Mouse (Mus musculus) left cerebral cortex, adult 2 months (tissue): ENCODE results near the gene Idh3b. TPM values are rescaled to one million over a fixed set of nuclear protein-coding genes. Genes with fewer than 3 reads are reported as not detected.

Experiments used
- DNase-seq, 2 experiments: peaks; one replicate each; pipeline ENCODE4 v3.0.0; 2021 to 2022; ENCODE audit warnings: low spot score in 2 of 2, mixed read lengths in 1 of 2; ENCODE audit errors: extremely low spot score in 1 of 2
- H3K27ac ChIP-seq: fragments of 200-600 bp; 2 replicates; pipeline ENCODE4 v1.8.1; 2022
- H3K4me3 ChIP-seq: fragments of 200-600 bp; 2 replicates; pipeline ENCODE4 v1.8.1; 2022
- CTCF ChIP-seq: fragments of 200-600 bp; IDR thresholded peaks from 2 replicates; pipeline ENCODE4 v1.8.1; 2022; ENCODE audit warnings: antibody characterized with exemption, mild to moderate bottlenecking, moderate library complexity
- intact Hi-C: fragments of 180-260 bp; cut with DNase I; formaldehyde crosslinking; loops from one replicate; pipeline ENCODE4 v1.15.1; 2025
- long read RNA-seq, 2 experiments: library from polyadenylated mRNA; stranded (forward); transcript quantifications; one replicate each; pipeline ENCODE4 v2.0.0; 2021; ENCODE audit warnings: borderline mapping rate in 2 of 2
- total RNA-seq, 2 experiments: library from RNA; stranded (reverse); gene quantifications; 2 replicates each; pipeline ENCODE4 v1.2.3; 2021

Gene Idh3b
- total RNA-seq: 100 to 1,000 TPM; 285 to 286 TPM
- long read RNA-seq, experiment 1, transcript Idh3b-201 (12 exons, 1,616 nt): major isoform, 152 of 287 reads
- long read RNA-seq, experiment 1, partial matches to known transcripts: 115 of 287 reads
- long read RNA-seq, experiment 1, other reads (novel, unspliced or antisense): 20 of 287 reads
- long read RNA-seq, experiment 2, transcript Idh3b-201 (12 exons, 1,616 nt): major isoform, 99 of 196 reads
- long read RNA-seq, experiment 2, partial matches to known transcripts: 70 of 196 reads
- long read RNA-seq, experiment 2, other reads (novel, unspliced or antisense): 27 of 196 reads

GRCm38 (mm10) chr2:130283854-130284654, at the start of gene Idh3b:
Idh3b (minus strand) TSS chr2:130284547.
- no peak for TF ChIP-seq CTCF
- Histone ChIP-seq H3K4me3 (peak within 1 kb of the TSS; percentile 73), H3K27ac (peak within 1 kb of the TSS; percentile 95)
- DNase-seq: peak; percentile 90 to 93
- intact Hi-C loops: no loop called here

GRCm38 (mm10) chr2:130329502-130329901, 45.2 kb upstream of the Idh3b start:
- intact Hi-C loops: no loop called here
- no peak for DNase-seq
- Histone ChIP-seq H3K4me3 (no peak overlapping the region), H3K27ac (no peak overlapping the region)
- TF ChIP-seq CTCF: no peak

DNA sequence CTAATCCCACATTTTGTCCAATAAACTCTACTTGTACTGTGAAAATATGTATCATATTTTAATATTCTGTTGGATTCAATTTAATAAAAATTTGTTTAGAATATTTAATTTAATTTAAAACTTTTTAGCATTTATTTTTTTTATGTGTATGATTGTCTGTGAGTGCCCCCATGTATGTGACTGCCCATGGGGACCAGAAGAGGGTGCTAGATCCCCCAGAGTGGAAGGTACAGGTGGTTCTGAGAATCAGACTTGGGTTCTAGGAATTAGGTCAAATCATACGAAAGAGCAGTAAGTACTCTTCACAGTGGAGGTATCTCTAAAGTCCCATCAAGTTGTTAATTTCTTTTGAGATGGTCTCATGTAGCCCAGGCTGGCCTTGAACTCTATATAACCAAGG, 42.7 kb upstream of the Idh3b start:
- DNase-seq: no peak
- intact Hi-C loops: no loop called here
- Histone ChIP-seq H3K4me3 (no peak overlapping the region), H3K27ac (no peak overlapping the region)
- no peak; the same call in 1 of the 2 replicates for TF ChIP-seq CTCF

DNA sequence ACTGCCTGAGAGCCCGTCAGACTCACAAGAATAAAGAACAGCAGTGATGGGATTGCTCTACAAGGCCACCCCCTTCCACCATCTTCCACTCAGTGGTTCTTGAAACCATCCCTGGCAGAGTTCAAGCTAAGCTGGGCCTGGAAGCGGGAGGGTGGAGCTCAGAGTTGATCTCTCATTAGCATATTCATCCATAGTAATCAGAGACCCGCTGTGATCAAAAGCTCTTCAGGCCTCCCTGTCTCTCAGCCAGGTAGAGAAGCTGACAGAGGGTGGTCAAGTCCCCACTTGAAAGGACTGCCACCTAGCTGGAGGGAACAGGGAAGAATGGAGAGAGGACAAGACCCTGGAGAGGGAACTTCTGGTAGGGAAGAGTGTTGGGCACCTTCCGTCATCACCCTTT, 18.7 kb upstream of the Idh3b start:
- Histone ChIP-seq H3K27ac (no peak overlapping the region), H3K4me3 (no peak overlapping the region)
- no peak for TF ChIP-seq CTCF
- DNase-seq: no peak
- intact Hi-C loops: no loop called here

- intact Hi-C loops: no loop called here
- Histone ChIP-seq H3K4me3 (no peak overlapping the region), H3K27ac (no peak overlapping the region)
- no peak for DNase-seq
- TF ChIP-seq CTCF: no peak
Observed at GRCm38 (mm10) chr2:130297580-130297979, 13.2 kb upstream of the Idh3b start.

GRCm38 (mm10) chr2:130296134-130296745, 11.9 kb upstream of the Idh3b start:
- H3K4me3 ChIP-seq: peak overlapping the region; percentile 61
- H3K27ac ChIP-seq: no peak overlapping the region
- no peak for TF ChIP-seq CTCF
- no peak for DNase-seq
- intact Hi-C loops: no loop called here

GRCm38 (mm10) chr2:130295331-130296133, 11.2 kb upstream of the Idh3b start:
- intact Hi-C loops: no loop called here
- Histone ChIP-seq H3K4me3 (peak overlapping the region; percentile 61), H3K27ac (no peak overlapping the region)
- peak; percentile 14 for TF ChIP-seq CTCF
- DNase-seq: peak; percentile 47 to 53

- peak within 1 kb of the TSS; percentile 54; the same call in 1 of the 2 replicates for H3K27ac ChIP-seq
- H3K4me3 ChIP-seq: peak within 1 kb of the TSS; percentile 61
- peak; percentile 32 to 46 for DNase-seq
- intact Hi-C loops: no loop called here
- no peak for TF ChIP-seq CTCF
Observed at GRCm38 (mm10) chr2:130294936-130295277, 10.6 kb upstream of the Idh3b start, which contains the start of gene Ebf4. Ebf4 (plus strand) TSS chr2:130295169.

DNA sequence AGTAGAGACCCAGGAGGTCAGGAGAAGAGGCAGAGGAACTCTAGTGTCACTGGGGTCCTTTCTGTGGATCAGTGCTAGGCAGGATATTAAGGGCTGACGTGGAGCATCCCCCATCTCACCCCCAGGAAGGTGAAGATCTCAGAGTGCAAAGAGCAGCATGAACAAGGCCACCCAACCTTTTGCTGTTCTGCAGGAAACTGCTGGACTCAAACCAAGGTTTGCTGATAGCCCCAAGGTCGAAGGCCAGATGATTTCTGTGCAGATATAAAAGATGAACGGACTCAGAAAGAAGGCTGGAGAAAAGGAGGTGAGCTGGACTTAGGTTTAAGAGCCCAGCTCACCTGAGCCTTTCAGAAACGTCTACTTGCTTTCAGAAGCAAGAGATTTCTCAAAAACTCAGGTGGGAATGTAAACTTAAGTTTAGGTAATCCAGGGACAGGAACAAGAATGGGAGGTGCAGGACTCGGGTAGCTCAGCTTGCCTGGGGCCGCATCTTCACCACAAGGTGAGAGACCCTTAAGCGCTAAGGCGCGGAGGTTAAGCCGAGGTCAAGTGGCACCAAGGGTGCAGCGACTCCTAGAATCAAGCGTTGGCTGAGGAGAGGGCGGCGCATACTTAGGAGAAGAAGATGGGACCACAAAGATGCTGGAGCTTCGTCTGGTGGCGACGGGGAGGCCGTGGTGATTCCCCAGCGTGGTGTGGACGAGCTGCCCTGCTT, 10.0 kb upstream of the Idh3b start:
- no peak for TF ChIP-seq CTCF
- DNase-seq: no peak
- H3K4me3 ChIP-seq: peak overlapping the region; percentile 61
- H3K27ac ChIP-seq: peak overlapping the region; percentile 54; the same call in 1 of the 2 replicates
- intact Hi-C loops: no loop called here

DNA sequence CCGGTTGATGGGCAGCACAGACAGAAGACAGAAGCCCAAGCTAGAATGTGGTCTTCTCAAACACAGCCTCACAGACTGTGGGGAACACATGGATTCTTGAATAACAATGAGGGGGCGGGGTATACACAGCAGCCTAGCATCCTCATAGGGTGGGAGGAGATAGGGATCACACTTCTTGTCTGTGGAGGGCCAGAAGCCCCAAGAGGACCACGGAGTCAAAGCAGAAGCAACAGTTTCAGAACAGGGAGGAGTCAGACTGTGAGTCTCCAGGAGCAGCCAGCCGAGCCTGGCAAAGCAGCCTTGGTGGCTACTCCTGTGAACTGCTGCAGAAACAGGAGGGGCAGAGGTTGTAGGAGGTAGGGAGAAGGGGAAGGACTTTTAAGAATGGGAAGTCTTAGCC, 9.1 kb upstream of the Idh3b start:
- Histone ChIP-seq H3K27ac (no peak overlapping the region), H3K4me3 (no peak overlapping the region)
- no peak for DNase-seq
- no peak for TF ChIP-seq CTCF
- intact Hi-C loops: no loop called here

DNA sequence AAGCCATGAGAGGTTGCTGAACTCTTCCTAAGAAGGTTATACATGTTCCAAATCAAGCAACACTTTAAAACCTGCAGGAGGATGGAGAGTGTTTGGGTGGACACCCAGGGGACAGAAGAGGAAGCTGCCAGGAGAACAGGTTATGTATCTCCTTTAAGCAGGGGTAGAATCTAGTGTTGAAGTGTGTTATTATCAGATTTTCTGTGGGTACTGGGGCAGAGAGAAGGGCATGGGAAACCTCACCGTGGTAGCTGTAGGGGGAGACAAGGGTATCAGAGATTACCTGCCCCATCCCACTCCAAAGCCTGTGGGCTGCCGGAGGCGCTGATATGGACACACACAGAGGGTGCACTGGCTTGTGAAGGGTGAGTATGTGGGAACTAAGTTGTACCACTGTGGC, 8.7 kb upstream of the Idh3b start:
- DNase-seq: no peak
- no peak overlapping the region for H3K4me3 ChIP-seq
- no peak overlapping the region for H3K27ac ChIP-seq
- no peak for TF ChIP-seq CTCF
- intact Hi-C loops: no loop called here
